Mouse (Mus musculus) spleen, adult 2 months (tissue): ENCODE measurements around the gene Gm5089. TPM values are rescaled to one million over a fixed set of nuclear protein-coding genes. Genes with fewer than 3 reads are reported as not detected.

Experiments used
- DNase-seq, 2 experiments: peaks; one replicate each; pipeline versions ENCODE4 v3.0.0 to v3.0.0-alpha.2; 2012 to 2021; ENCODE audit warnings: low spot score in 2 of 2, low read depth in 1 of 2
- H3K27ac ChIP-seq: fragments of 200-500 bp; 2 replicates; pipeline ENCODE4 v1.5.1; 2012; ENCODE audit warnings: low read length, inconsistent platforms; ENCODE audit not compliant: insufficient read depth
- H3K27me3 ChIP-seq: fragments of 200-500 bp; 2 replicates; pipeline ENCODE4 v1.6.1; 2012; ENCODE audit warnings: mild to moderate bottlenecking, moderate library complexity, low read length, inconsistent platforms; ENCODE audit not compliant: control insufficient read depth, insufficient read depth
- H3K36me3 ChIP-seq: fragments of 200-500 bp; 2 replicates; pipeline ENCODE4 v1.6.1; 2012; ENCODE audit warnings: mild to moderate bottlenecking, low read length, inconsistent platforms; ENCODE audit not compliant: control insufficient read depth, insufficient read depth
- H3K4me1 ChIP-seq: fragments of 200-500 bp; 2 replicates; pipeline ENCODE4 v1.6.1; 2011; ENCODE audit warnings: inconsistent platforms; ENCODE audit not compliant: control insufficient read depth, insufficient read depth, insufficient read length
- H3K4me3 ChIP-seq: fragments of 200-500 bp; 2 replicates; pipeline ENCODE4 v1.5.1; 2011; ENCODE audit warnings: mild to moderate bottlenecking, inconsistent platforms; ENCODE audit not compliant: insufficient read depth, insufficient read length; ENCODE audit errors: extremely low read depth
- CTCF ChIP-seq: fragments of 200-500 bp; IDR thresholded peaks from 2 replicates; pipeline ENCODE4 v1.5.1; 2011; ENCODE audit warnings: mild to moderate bottlenecking, inconsistent platforms; ENCODE audit not compliant: insufficient read depth, insufficient read length, insufficient replicate concordance; ENCODE audit errors: extremely low read depth
- POLR2A ChIP-seq: fragments of 200-500 bp; IDR thresholded peaks from 2 replicates; pipeline ENCODE4 v1.6.1; 2011; ENCODE audit warnings: low read depth, low read length, inconsistent platforms
- WGBS: fragments of 180-500 bp; shearing (Covaris S2); methylation state at CpG from one replicate; pipeline ENCODE4 v1.1.7; 2018; 5-methylcytosine and 5-hydroxymethylcytosine counted together
- polyA plus RNA-seq: library from polyadenylated mRNA; depleted of rRNA; stranded (reverse); fragments of >200 nt; gene quantifications from 2 replicates; pipeline ENCODE4 v1.2.3, GENCODE M21; 2012

Gm5089 gene
- polyA plus RNA-seq, 1 experiment: not detected

DNA sequence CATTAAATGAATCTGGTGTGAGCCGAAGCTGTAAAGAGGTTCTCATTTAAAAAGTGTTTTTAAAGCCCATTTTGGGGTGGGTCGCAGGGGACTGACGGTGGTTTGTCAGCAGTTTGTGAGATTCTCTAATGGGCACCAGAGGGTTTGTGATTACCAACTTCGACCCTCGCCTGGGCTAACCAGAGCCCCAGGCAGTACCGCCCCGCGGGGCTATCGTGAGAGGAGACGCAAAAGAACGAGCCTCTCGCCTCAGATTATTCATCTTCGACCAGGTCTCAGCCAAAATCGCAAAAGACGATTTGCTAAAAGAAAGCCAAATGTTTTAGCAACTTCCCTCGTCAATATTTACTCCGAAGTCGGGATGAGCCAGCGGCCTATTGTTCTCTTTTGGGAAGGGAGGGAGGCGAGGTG, 26.4 kb upstream of the Gm5089 start:
- no peak for TF ChIP-seq POLR2A
- TF ChIP-seq CTCF: no peak
- WGBS: 9% methylated on average over 20 of the region's 20 CpGs
- H3K4me1 ChIP-seq: peaks cover 13% of the 10 kb centered on the region

DNA sequence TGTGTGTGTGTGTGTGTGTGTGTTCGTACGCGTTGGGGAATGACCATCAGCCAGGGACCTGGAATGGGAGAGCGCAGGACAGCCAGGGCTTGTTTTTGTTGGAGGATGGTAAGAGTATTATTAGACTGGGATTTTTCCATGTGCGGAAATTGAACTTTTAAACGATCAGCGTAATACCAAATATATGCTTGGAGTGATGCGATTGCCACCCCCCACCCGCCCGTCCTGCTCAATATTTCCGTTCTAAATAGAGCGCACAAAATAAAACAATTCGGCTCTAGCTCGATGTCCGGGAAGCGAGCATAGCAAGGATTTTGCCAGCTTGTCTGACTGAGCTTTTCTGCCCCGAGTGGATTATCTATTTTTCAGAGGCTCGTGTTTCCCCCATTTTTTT, 25.9 kb upstream of the Gm5089 start:
- WGBS: 7% methylated on average over 18 of the region's 18 CpGs
- Histone ChIP-seq H3K27ac (no peak overlapping the region), H3K4me1 (peaks cover 13% of the 10 kb centered on the region), H3K27me3 (peaks cover 61% of the 10 kb centered on the region), H3K4me3 (no peak overlapping the region), H3K36me3 (no peaks in the 10 kb centered on the region)
- DNase-seq: no peak
- no peak for TF ChIP-seq CTCF
- TF ChIP-seq POLR2A: no peak

More for the DNA sequence above, 26.4 kb upstream of the Gm5089 start:
- H3K27me3 ChIP-seq: peaks cover 61% of the 10 kb centered on the region
- no peak overlapping the region for H3K27ac ChIP-seq
- no peak for DNase-seq
- H3K36me3 ChIP-seq: no peaks in the 10 kb centered on the region
- no peak overlapping the region for H3K4me3 ChIP-seq

DNA sequence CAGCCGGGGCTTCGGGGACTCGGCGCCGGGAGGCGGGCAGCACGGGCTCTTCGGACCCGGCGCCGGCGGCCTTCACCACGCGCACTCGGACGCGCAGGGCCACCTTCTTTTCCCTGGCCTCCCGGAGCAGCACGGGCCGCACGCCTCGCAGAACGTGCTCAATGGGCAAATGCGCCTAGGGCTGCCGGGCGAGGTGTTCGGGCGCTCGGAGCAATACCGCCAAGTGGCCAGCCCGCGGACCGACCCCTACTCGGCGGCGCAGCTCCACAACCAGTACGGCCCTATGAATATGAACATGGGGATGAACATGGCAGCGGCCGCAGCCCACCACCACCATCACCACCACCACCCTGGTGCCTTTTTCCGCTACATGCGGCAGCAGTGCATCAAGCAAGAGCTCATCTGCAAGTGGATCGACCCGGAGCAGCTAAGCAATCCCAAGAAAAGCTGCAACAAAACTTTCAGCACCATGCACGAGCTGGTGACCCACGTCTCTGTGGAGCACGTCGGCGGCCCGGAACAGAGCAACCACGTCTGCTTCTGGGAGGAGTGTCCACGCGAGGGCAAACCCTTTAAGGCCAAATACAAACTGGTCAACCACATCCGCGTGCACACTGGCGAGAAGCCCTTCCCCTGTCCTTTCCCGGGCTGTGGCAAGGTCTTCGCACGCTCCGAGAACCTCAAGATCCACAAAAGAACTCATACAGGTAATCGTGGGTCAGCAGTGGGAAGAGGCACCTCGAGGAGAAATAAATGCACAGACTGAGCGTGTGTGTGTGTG, 25.3 kb upstream of the Gm5089 start:
- H3K36me3 ChIP-seq: no peaks in the 10 kb centered on the region
- peaks cover 61% of the 10 kb centered on the region for H3K27me3 ChIP-seq
- DNase-seq: no peak
- TF ChIP-seq CTCF (no peak), POLR2A (no peak)
- WGBS: 4% methylated on average over 62 of the region's 62 CpGs
- peak overlapping the region; percentile 13; the same call in 1 of the 2 replicates for H3K4me3 ChIP-seq
- no peak overlapping the region for H3K27ac ChIP-seq
- H3K4me1 ChIP-seq: peaks cover 13% of the 10 kb centered on the region

DNA sequence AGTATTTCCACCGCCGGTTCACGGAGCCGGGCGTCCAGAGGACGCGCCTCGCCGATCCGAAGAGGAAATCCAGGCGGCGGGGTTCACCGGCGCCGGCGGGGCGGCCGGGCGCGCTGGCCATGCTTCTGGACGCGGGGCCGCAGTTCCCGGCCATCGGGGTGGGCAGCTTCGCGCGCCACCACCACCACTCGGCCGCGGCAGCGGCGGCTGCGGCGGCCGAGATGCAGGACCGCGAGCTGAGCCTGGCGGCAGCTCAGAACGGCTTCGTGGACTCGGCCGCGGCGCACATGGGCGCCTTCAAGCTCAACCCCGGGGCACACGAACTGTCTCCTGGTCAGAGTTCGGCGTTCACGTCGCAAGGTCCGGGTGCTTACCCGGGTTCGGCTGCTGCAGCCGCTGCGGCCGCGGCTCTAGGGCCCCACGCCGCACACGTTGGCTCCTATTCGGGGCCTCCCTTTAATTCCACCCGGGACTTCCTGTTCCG, 24.7 kb upstream of the Gm5089 start:
- peaks cover 58% of the 10 kb centered on the region for H3K27me3 ChIP-seq
- DNase-seq: no peak

DNA sequence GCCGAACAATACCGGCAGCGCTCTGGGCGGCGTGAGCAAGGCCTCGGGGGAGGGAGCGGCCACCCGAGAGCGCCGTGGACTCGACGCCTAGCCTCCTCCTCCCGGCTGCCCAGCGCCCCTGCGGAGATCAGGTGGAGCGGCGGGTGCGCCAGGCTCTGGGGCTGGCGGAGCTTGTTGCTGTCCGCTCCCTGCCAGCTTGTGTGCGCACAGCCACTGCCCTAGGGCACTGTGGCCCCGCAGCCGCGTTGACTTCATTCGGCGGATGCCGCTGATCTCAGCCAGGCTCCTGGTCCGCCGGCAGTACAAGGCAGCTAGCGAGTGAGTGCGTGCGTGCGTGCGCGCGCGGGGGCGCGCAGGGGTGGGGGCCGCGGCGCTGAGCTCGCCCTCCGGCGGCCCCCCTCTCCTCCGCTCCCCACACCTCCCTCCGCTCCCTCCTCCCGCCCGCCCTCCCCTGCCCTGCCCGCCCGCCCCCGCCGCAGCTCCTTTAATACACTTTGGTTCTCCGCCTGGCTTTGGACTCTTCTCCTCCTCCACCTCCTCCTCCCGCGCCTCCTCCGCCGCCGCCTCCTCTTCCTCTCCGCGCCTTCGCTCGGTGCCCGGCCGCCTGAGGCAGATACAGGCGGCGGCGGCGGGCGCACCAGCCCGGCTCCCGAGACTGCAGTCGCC, 24.1 kb upstream of the Gm5089 start, which contains the start of gene Zic2:
Zic2 (plus strand) TSS at position 545 of the 666 bp plus-strand sequence.
- Histone ChIP-seq H3K27ac (no peak within 1 kb of the TSS), H3K4me1 (peaks cover 13% of the 10 kb centered on the region), H3K36me3 (no peaks in the 10 kb centered on the region), H3K4me3 (peak within 1 kb of the TSS; percentile 26; the same call in 1 of the 2 replicates), H3K27me3 (peaks cover 56% of the 10 kb centered on the region)
- WGBS: 2% methylated on average over 54 of the region's 73 CpGs
- no peak for DNase-seq
- TF ChIP-seq CTCF (no peak), POLR2A (no peak)

More for the DNA sequence above, 24.7 kb upstream of the Gm5089 start:
- peak overlapping the region; percentile 26; the same call in 1 of the 2 replicates for H3K4me3 ChIP-seq
- WGBS: 1% methylated on average over 65 of the region's 65 CpGs
- TF ChIP-seq POLR2A (no peak), CTCF (no peak)
- H3K36me3 ChIP-seq: no peaks in the 10 kb centered on the region
- H3K4me1 ChIP-seq: peaks cover 13% of the 10 kb centered on the region
- H3K27ac ChIP-seq: no peak overlapping the region

DNA sequence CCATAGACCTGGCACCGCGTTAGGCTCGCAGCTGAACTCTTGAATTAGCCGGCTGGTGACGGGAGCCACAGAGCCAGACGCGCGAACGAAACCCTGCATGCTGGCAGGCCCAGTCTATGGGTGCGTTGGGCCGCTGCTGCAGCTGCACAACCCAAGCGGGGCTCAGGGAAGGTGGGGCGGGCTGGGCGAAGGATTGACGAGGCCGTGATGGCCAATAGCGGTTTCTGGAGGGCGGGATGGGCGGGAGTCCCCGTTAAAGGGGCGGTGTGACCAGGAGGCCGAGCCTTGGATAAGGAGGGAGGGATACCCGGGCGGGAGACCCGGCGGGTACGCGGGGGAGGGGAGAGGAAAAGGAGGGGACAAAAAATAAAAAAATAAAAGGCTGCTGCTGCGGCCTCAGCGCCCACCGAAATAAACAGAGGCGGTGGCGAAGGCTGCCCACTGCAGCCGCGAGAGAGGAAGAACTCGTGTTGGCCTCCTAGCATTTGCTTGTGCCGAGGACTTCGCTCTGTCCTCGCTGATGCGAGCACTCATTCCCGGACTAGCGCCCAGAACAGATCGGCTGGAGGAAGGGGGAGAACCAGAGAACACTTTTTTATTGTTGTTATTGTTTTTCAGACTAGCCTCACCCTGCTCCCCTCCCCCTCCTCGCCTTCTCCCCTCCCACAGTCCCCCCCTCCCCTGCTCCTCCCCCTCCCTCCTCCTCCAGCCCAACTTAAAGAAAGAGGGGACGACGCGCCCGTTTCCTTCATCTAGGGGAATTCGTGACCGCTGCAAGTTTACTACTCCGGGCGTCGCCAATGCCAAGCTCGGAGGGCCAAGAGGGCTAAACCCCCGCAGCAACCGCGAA, 23.4 kb upstream of the Gm5089 start:
- 3% methylated on average over 56 of the region's 57 CpGs for WGBS
- H3K4me3 ChIP-seq: peak overlapping the region; percentile 25; the same call in 1 of the 2 replicates
- H3K27ac ChIP-seq: no peak overlapping the region
- H3K27me3 ChIP-seq: peaks cover 55% of the 10 kb centered on the region
- TF ChIP-seq POLR2A (no peak), CTCF (no peak)
- H3K4me1 ChIP-seq: peaks cover 13% of the 10 kb centered on the region
- no peak for DNase-seq
- no peaks in the 10 kb centered on the region for H3K36me3 ChIP-seq
